Comparison of ENCODE assay signal across 26 mouse cellular contexts in genomic region chr14:121967095-121967494, GRCm38 (mm10). TPM values are rescaled to one million over a fixed set of nuclear protein-coding genes. Genes with fewer than 3 reads are reported as not detected.
A peak's percentile ranks its signal among the peaks of the same experiment; 100 is the strongest.
DNase-seq lines count a peak whose midpoint lies in the region; ATAC-seq and TF ChIP-seq lines count a peak whose summit lies in the region.
"Had no signal": no experiment of that assay in that cellular context is flagged by ENCODE, and none has a peak within 500 bp of the region (broad histone marks: within the 10 kb centered on the region; RNA-seq: fewer than 3 reads in every experiment).

No protein-coding gene starts in this region.

- no peaks in the 10 kb centered on the region for H3K27me3 ChIP-seq in intestine, embryonic 14.5 days (replicated peaks; ENCODE audit: control insufficient read depth, insufficient read depth, low read length)
- no peaks in the 10 kb centered on the region for H3K27me3 ChIP-seq in intestine, embryonic 16.5 days (replicated peaks; ENCODE audit: control insufficient read depth, insufficient read depth, low read length)
- H3K27me3 ChIP-seq in stomach, embryonic 15.5 days (replicated peaks): no peaks in the 10 kb centered on the region
- no peaks in the 10 kb centered on the region for H3K27me3 ChIP-seq in heart, embryonic 10.5 days (ENCODE audit: insufficient read depth, poor library complexity, severe bottlenecking)
- no peaks in the 10 kb centered on the region for H3K27me3 ChIP-seq in thymus, adult 2 months (ENCODE audit: control insufficient read depth, insufficient read depth, low read length)
- H3K27me3 ChIP-seq: embryonic facial prominence, embryonic 12.5 days; embryonic facial prominence, embryonic 15.5 days; heart, embryonic 12.5 days; heart, embryonic 15.5 days; hindbrain, embryonic 13.5 days had no signal

- H3K4me3 ChIP-seq in intestine, embryonic 14.5 days (ENCODE audit: low read depth, low read length): no peak overlapping the region
- H3K4me3 ChIP-seq in intestine, embryonic 16.5 days (ENCODE audit: low read length): no peak overlapping the region
- H3K4me3 ChIP-seq in stomach, embryonic 15.5 days (replicated peaks): no peak overlapping the region
- no peak overlapping the region for H3K4me3 ChIP-seq in heart, embryonic 10.5 days
- no peak overlapping the region for H3K4me3 ChIP-seq in thymus, adult 2 months (ENCODE audit: control insufficient read depth, insufficient read depth, low read length)
- H3K4me3 ChIP-seq: embryonic facial prominence, embryonic 12.5 days; embryonic facial prominence, embryonic 15.5 days; heart, adult 2 months; heart, embryonic 12.5 days; heart, embryonic 15.5 days; hindbrain, embryonic 10.5 days; hindbrain, embryonic 13.5 days had no signal

- H3K9ac ChIP-seq in intestine, embryonic 14.5 days (ENCODE audit: low read length): no peak overlapping the region
- no peak overlapping the region for H3K9ac ChIP-seq in intestine, embryonic 16.5 days (ENCODE audit: low read depth, low read length)
- no peak overlapping the region for H3K9ac ChIP-seq in stomach, embryonic 15.5 days
- H3K9ac ChIP-seq: embryonic facial prominence, embryonic 12.5 days; embryonic facial prominence, embryonic 15.5 days; heart, embryonic 12.5 days; heart, embryonic 15.5 days; hindbrain, embryonic 13.5 days had no signal

- TF ChIP-seq POLR2A in thymus, adult 2 months (IDR thresholded peaks at IDR 0.05; ENCODE audit: control insufficient read depth, extremely low read depth, insufficient read depth, low read length, poor library complexity): no peak

- 60% methylated on average over 4 of the region's 4 CpGs for WGBS in intestine, embryonic 14.5 days
- WGBS in intestine, embryonic 16.5 days: 71% methylated on average over 4 of the region's 4 CpGs
- 56% methylated on average over 4 of the region's 4 CpGs for WGBS in stomach, embryonic 15.5 days
- whole genome bisulfite sequencing in heart, embryonic 10.5 days: 72% methylated on average over 4 of the region's 4 CpGs
- WGBS in thymus, adult 2 months: 96% methylated on average over 4 of the region's 4 CpGs

- H3K27ac ChIP-seq in intestine, embryonic 14.5 days (ENCODE audit: low read depth): no peak overlapping the region
- H3K27ac ChIP-seq in intestine, embryonic 16.5 days (ENCODE audit: low read length): no peak overlapping the region
- no peak overlapping the region for H3K27ac ChIP-seq in stomach, embryonic 15.5 days
- H3K27ac ChIP-seq in heart, embryonic 10.5 days: no peak overlapping the region
- no peak overlapping the region for H3K27ac ChIP-seq in thymus, adult 2 months (ENCODE audit: control insufficient read depth, insufficient read depth, low read length)
- H3K27ac ChIP-seq: embryonic facial prominence, embryonic 12.5 days; embryonic facial prominence, embryonic 15.5 days; heart, adult 2 months; heart, embryonic 15.5 days; hindbrain, embryonic 10.5 days; hindbrain, embryonic 13.5 days had no signal

- no peaks in the 10 kb centered on the region for H3K36me3 ChIP-seq in intestine, embryonic 14.5 days (ENCODE audit: control insufficient read depth, insufficient read depth, low read length)
- H3K36me3 ChIP-seq in intestine, embryonic 16.5 days (ENCODE audit: control insufficient read depth, insufficient read depth, low read length): no peaks in the 10 kb centered on the region
- H3K36me3 ChIP-seq in stomach, embryonic 15.5 days: no peaks in the 10 kb centered on the region
- H3K36me3 ChIP-seq in heart, embryonic 10.5 days: no peaks in the 10 kb centered on the region
- H3K36me3 ChIP-seq in thymus, adult 2 months (ENCODE audit: control insufficient read depth, insufficient read depth, low read length): no peaks in the 10 kb centered on the region
- H3K36me3 ChIP-seq: embryonic facial prominence, embryonic 12.5 days; embryonic facial prominence, embryonic 15.5 days; heart, embryonic 12.5 days; heart, embryonic 15.5 days; hindbrain, embryonic 10.5 days; hindbrain, embryonic 13.5 days had no signal

- no peak for TF ChIP-seq CTCF in thymus, adult 2 months (IDR thresholded peaks at IDR 0.05; ENCODE audit: borderline replicate concordance, control insufficient read depth, extremely low read depth, insufficient read depth, low read length, poor library complexity)

- no peak for ATAC-seq in intestine, embryonic 14.5 days (replicated peaks; ENCODE audit: low FRiP score, low TSS enrichment, low read depth)
- peak; percentile 45 for ATAC-seq in intestine, embryonic 16.5 days
- peak; percentile 74 for ATAC-seq in stomach, embryonic 15.5 days (ENCODE audit: insufficient read depth, low FRiP score, low read depth)
- ATAC-seq: CD4-positive, CD25-positive, alpha-beta regulatory T cell, adult 4 months; forebrain, embryonic 14.5 days; hindbrain, embryonic 16.5 days had no signal

- peak; percentile 42 for DNase-seq in intestine, embryonic 14.5 days (ENCODE audit: low spot score)
- no peak for DNase-seq in heart, adult 8-10 months (ENCODE audit: low spot score)
- DNase-seq in heart, embryonic 10.5 days (ENCODE audit: low spot score): no peak
- no peak for DNase-seq in thymus, adult 2 months
- DNase-seq: adrenal gland, adult 2 months; adrenal gland, postnatal 14 days; cerebellum, adult 11 months; cerebellum, adult 2 months; cerebellum, adult 9-11 months; cerebellum, postnatal 25 days; gastrocnemius, postnatal 36 days; heart, adult 2 months; heart, postnatal 10 days; heart, postnatal 36 days had no signal

- peaks cover 17% of the 10 kb centered on the region for H3K4me1 ChIP-seq in intestine, embryonic 14.5 days (replicated peaks; ENCODE audit: control insufficient read depth, insufficient read depth, low read length)
- H3K4me1 ChIP-seq in intestine, embryonic 16.5 days (ENCODE audit: control insufficient read depth, insufficient read depth, low read length): peaks cover 25% of the 10 kb centered on the region
- peaks cover 11% of the 10 kb centered on the region; the same call in 1 of the 2 replicates for H3K4me1 ChIP-seq in stomach, embryonic 15.5 days
- H3K4me1 ChIP-seq in heart, embryonic 10.5 days: peaks cover 21% of the 10 kb centered on the region
- peaks cover 29% of the 10 kb centered on the region for H3K4me1 ChIP-seq in thymus, adult 2 months (replicated peaks; ENCODE audit: control insufficient read depth, insufficient read depth, low read length)
- H3K4me1 ChIP-seq: embryonic facial prominence, embryonic 15.5 days had no signal

- no peak overlapping the region for H3K4me2 ChIP-seq in intestine, embryonic 14.5 days (ENCODE audit: low read length)
- H3K4me2 ChIP-seq in intestine, embryonic 16.5 days (ENCODE audit: low read depth, low read length): no peak overlapping the region
- H3K4me2 ChIP-seq in stomach, embryonic 15.5 days: no peak overlapping the region
- H3K4me2 ChIP-seq: embryonic facial prominence, embryonic 12.5 days; embryonic facial prominence, embryonic 15.5 days; heart, embryonic 12.5 days; heart, embryonic 15.5 days; hindbrain, embryonic 13.5 days had no signal

- H3K9me3 ChIP-seq in intestine, embryonic 14.5 days (ENCODE audit: control insufficient read depth, low read length): no peaks in the 10 kb centered on the region
- no peaks in the 10 kb centered on the region for H3K9me3 ChIP-seq in intestine, embryonic 16.5 days (ENCODE audit: control insufficient read depth, low read length)
- H3K9me3 ChIP-seq in stomach, embryonic 15.5 days: no peaks in the 10 kb centered on the region
- H3K9me3 ChIP-seq in heart, embryonic 10.5 days: no peaks in the 10 kb centered on the region
- H3K9me3 ChIP-seq: embryonic facial prominence, embryonic 12.5 days; embryonic facial prominence, embryonic 15.5 days; heart, embryonic 12.5 days; heart, embryonic 15.5 days; hindbrain, embryonic 10.5 days; hindbrain, embryonic 13.5 days had no signal

RNA-seq across cellular contexts. Expression of gene Gpr183, which starts 2.1 kb away (rescaled TPM):
- 3.4 and 4.7 TPM in 2 replicates for polyA plus RNA-seq in intestine, embryonic 14.5 days (2014; fragmentation: Nextera tagmentation; extraction: Ambion mirVana)
- polyA plus RNA-seq in intestine, embryonic 16.5 days (2015; fragmentation: Nextera tagmentation; extraction: Ambion mirVana): 3.7 and 4.1 TPM in 2 replicates
- 4.1 and 4.3 TPM in 2 replicates for polyA plus RNA-seq in stomach, embryonic 15.5 days (2015; fragmentation: Nextera tagmentation; extraction: Ambion mirVana)
- total RNA-seq in heart, adult 8-10 months (2022): 1 to 10 TPM in 3 of 4 experiments, under 1 TPM in 1; 0.87 to 1.7 (median 1.1) TPM
- 1.6 and 2.3 TPM in 2 replicates for polyA plus RNA-seq in heart, embryonic 10.5 days (2016; fragmentation: Nextera tagmentation; extraction: Ambion mirVana)
- 10.1 and 10.3 TPM in 2 replicates for polyA plus RNA-seq in thymus, adult 2 months (2012; rRNA removed)

RNA-seq across cellular contexts. Expression of gene Gpr18, which starts 51.5 kb away (rescaled TPM):
- 0.23 and 0.62 TPM in 2 replicates for polyA plus RNA-seq in intestine, embryonic 14.5 days (2014; fragmentation: Nextera tagmentation; extraction: Ambion mirVana)
- polyA plus RNA-seq in intestine, embryonic 16.5 days (2015; fragmentation: Nextera tagmentation; extraction: Ambion mirVana): 0.34 and 0.38 TPM in 2 replicates
- 0.28 and 0.42 TPM in 2 replicates for polyA plus RNA-seq in stomach, embryonic 15.5 days (2015; fragmentation: Nextera tagmentation; extraction: Ambion mirVana)
- total RNA-seq in heart, adult 8-10 months (2022): under 1 TPM in 3 of 4 experiments, not detected in 1; 0.16 to 0.23 (median 0.19) TPM
- 0.34 TPM in 1 of 2 replicates, not detected in the other for polyA plus RNA-seq in heart, embryonic 10.5 days (2016; fragmentation: Nextera tagmentation; extraction: Ambion mirVana)
- 24.8 and 32.8 TPM in 2 replicates for polyA plus RNA-seq in thymus, adult 2 months (2012; rRNA removed)
- total RNA-seq: gastrocnemius, adult 8-10 months; gastrocnemius, postnatal 36 days had no signal
- polyA plus RNA-seq: cerebellum, adult 2 months; forebrain, embryonic 14.5 days had no signal

Comparison
In these comparisons a context has a peak if more than half of its experiments do, and no peak if none do; other contexts are left out.
1. RNA of gene Gpr18, which starts 51.5 kb away (polyA plus RNA-seq): 24.8 to 32.8 TPM in thymus, adult 2 months; 0.23 to 0.62 TPM in intestine, embryonic 14.5 days, 0.28 to 0.42 TPM in stomach, embryonic 15.5 days, 0.34 to 0.38 TPM in intestine, embryonic 16.5 days and 0.34 TPM in heart, embryonic 10.5 days; every median in the first group is over 10 times any median in the second.